Mouse (Mus musculus) neural tube, embryonic 12.5 days (tissue): ENCODE measurements around the gene Ubxn10. TPM values are rescaled to one million over a fixed set of nuclear protein-coding genes. Genes with fewer than 3 reads are reported as not detected.
A peak's percentile ranks its signal among the peaks of the same experiment; 100 is the strongest.

Experiments
- ATAC-seq: fragments of 200-750 bp; cut with Nextera tagmentation; 2 replicates; pipeline ENCODE4 v1.8.0; 2017; ENCODE audit warnings: low read depth, mild to moderate bottlenecking, moderate TSS enrichment, moderate library complexity; ENCODE audit not compliant: low FRiP score
- H3K27ac ChIP-seq: fragments of 300-500 bp; sonication (generic); 2 replicates; pipeline ENCODE4 v1.5.1; 2016
- H3K27me3 ChIP-seq: fragments of 300-500 bp; sonication (generic); replicated peaks from 2 replicates; pipeline ENCODE4 v1.6.1; 2016; ENCODE audit warnings: mild to moderate bottlenecking
- H3K36me3 ChIP-seq: fragments of 300-500 bp; sonication (generic); 2 replicates; pipeline ENCODE4 v1.6.1; 2016; ENCODE audit warnings: mild to moderate bottlenecking
- H3K4me1 ChIP-seq: fragments of 300-500 bp; sonication (generic); 2 replicates; pipeline ENCODE4 v1.6.1; 2016
- H3K4me2 ChIP-seq: fragments of 300-500 bp; sonication (generic); replicated peaks from 2 replicates; pipeline ENCODE4 v1.6.1; 2016; ENCODE audit warnings: mild to moderate bottlenecking
- H3K4me3 ChIP-seq: fragments of 300-500 bp; sonication (generic); 2 replicates; pipeline ENCODE4 v1.5.1; 2016
- H3K9ac ChIP-seq: fragments of 300-500 bp; sonication (generic); 2 replicates; pipeline ENCODE4 v1.6.1; 2016; ENCODE audit warnings: mild to moderate bottlenecking
- H3K9me3 ChIP-seq: fragments of 300-500 bp; sonication (generic); 2 replicates; pipeline ENCODE4 v1.6.1; 2016; ENCODE audit warnings: mild to moderate bottlenecking
- WGBS: fragments of 180-500 bp; shearing (Covaris S2); methylation state at CpG from one replicate; pipeline ENCODE4 v1.1.7; 2016; 5-methylcytosine and 5-hydroxymethylcytosine counted together
- polyA plus RNA-seq: library from polyadenylated mRNA; unstranded; fragments of >200 nt; fragmentation: Nextera tagmentation; extraction: Ambion mirVana; gene quantifications from 2 replicates; pipeline ENCODE4 v1.2.1, GENCODE M21; 2016

The Ubxn10 gene
- polyA plus RNA-seq, 1 experiment from 2014 or later, result 1.7 TPM

DNA sequence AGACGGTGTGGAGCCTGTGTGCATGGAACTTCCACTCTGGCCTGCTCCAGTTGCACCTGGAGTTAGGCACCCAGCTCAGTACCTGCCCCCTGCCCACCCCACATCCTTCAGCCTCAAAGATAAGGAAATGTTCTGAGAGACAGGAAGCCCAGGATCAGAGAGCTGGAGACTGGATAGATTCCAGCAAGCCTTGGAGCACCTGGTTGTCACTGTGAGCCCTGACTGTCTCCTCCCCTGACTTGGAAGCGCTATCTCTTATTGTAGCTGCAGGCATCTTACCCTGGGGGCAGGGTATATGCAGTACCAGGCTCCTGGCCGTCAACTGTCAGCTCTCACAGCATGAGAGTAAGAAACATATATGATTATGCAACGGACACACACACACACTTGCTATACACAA, 18.5 kb upstream of the Ubxn10 start:
- peaks cover 12% of the 10 kb centered on the region for H3K4me1 ChIP-seq
- H3K9me3 ChIP-seq, result no peaks in the 10 kb centered on the region
- no peak for ATAC-seq
- H3K4me2 ChIP-seq, result no peak overlapping the region
- no peaks in the 10 kb centered on the region for H3K36me3 ChIP-seq
- H3K27me3 ChIP-seq, result no peaks in the 10 kb centered on the region
- 84% methylated on average over 4 of the region's 4 CpGs for WGBS
- H3K4me3 ChIP-seq, result no peak overlapping the region
- H3K27ac ChIP-seq, result no peak overlapping the region
- no peak overlapping the region for H3K9ac ChIP-seq

DNA sequence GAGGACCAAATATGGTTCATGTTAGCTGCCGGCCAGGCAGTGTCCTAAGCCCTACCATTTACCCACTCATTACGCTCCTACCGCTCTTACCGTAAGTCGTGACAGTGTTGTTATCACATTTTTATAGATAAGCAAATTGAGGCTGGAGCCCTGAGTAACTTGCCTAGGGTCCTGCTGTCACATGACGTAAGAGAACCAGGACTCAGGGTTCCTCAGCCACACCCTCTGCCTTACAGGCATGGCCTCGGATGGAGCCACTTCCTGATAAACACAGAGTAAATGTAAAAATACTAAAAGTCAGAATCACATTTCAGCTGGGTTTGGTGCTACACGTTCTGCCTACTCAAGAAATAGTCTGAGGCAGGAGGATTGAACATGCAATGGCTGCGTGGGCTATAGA, 17.5 kb upstream of the Ubxn10 start:
- 89% methylated on average over 9 of the region's 9 CpGs for WGBS
- Histone ChIP-seq H3K4me3 (no peak overlapping the region), H3K36me3 (no peaks in the 10 kb centered on the region), H3K4me1 (peaks cover 12% of the 10 kb centered on the region), H3K4me2 (no peak overlapping the region), H3K27ac (no peak overlapping the region), H3K27me3 (no peaks in the 10 kb centered on the region), H3K9me3 (no peaks in the 10 kb centered on the region), H3K9ac (no peak overlapping the region)
- no peak for ATAC-seq

DNA sequence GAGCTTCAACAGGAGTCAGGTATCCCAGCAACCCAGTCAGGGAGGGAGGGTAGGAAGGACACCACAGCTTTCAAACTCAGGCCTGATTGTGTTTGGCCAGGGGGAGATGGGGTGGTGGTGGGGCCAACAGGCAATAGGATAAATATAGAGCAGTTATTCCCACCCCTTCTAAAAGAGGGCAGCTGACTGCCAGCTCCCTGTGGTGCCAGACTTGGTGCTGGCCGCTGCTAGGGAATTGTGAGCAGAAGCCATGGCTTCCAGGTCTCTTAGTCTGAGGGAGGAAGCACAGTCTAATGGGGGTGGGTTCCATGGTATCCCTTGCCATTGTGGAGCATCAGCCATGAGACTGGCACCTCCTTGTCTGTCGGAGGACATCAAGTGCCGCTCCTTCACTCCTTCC, 16.6 kb upstream of the Ubxn10 start:
- Histone ChIP-seq H3K4me1 (peaks cover 12% of the 10 kb centered on the region), H3K36me3 (no peaks in the 10 kb centered on the region), H3K9ac (no peak overlapping the region), H3K27me3 (no peaks in the 10 kb centered on the region), H3K4me3 (no peak overlapping the region), H3K9me3 (no peaks in the 10 kb centered on the region), H3K27ac (no peak overlapping the region), H3K4me2 (no peak overlapping the region)
- 91% methylated on average over 3 of the region's 3 CpGs for WGBS
- no peak for ATAC-seq

DNA sequence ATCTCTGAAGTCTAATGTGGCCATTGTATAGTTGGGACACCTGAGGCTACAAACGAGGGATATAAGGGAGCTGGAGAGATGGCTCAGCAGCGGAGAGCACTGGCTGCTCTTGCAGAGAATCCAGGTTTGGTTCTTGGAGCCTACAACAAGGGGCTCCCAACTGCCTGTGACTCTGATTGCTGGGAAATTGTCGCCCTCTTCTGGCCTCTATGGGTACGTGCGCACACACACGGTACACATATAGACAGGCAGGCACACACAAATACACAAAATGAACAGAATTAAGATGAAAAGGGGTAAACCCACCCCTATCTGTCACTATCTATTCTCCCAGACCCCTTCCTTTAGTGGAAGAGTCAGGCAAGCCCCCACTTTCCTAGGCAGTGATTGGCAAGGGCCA, 15.6 kb upstream of the Ubxn10 start:
- no peaks in the 10 kb centered on the region for H3K27me3 ChIP-seq
- no peaks in the 10 kb centered on the region for H3K36me3 ChIP-seq
- no peak for ATAC-seq
- 93% methylated on average over 6 of the region's 6 CpGs for WGBS
- H3K9me3 ChIP-seq, result no peaks in the 10 kb centered on the region
- H3K9ac ChIP-seq, result no peak overlapping the region
- no peak overlapping the region for H3K4me2 ChIP-seq
- peaks cover 18% of the 10 kb centered on the region for H3K4me1 ChIP-seq
- H3K4me3 ChIP-seq, result no peak overlapping the region
- no peak overlapping the region for H3K27ac ChIP-seq

DNA sequence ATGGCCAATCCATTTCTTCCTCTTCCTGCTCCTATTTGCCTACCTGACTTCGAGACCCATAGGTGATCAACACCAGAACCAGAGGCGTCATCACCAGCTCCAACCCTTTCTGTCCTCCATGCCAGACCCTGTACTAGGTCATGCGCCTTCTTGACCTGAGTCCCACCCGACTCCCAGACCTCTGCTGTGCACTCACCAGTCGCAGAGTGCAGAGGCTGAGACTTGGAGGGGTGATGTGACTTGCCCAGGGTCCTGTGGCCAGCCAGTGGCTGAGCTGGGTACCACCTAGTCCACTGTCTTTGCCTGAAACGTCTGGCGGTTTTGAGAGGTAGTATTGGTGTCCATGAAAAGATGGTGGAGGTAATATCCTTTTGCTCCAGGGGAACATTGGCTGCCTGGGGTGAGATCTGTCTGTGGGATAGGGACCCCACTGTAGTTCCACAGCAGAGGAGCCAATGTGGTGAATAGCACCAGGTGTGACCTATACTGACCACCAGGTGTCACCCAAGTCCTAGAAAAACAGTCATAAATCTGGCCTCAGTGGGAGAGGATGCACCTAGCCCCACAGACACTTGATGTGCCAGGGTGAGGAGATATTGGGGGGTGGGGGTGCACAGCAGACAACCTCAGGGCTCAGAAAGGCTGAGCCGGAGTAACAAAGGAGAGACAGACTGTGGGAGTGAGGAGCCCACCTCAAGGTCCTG, 11.6 kb upstream of the Ubxn10 start:
- H3K4me3 ChIP-seq, result no peak overlapping the region
- 60% methylated on average over 8 of the region's 8 CpGs for WGBS
- ATAC-seq, result peak; percentile 44; the same call in 1 of the 2 replicates
- H3K27ac ChIP-seq, result no peak overlapping the region
- H3K4me1 ChIP-seq, result peaks cover 7% of the 10 kb centered on the region; the same call in 1 of the 2 replicates
- H3K36me3 ChIP-seq, result no peaks in the 10 kb centered on the region
- no peaks in the 10 kb centered on the region for H3K9me3 ChIP-seq
- H3K9ac ChIP-seq, result no peak overlapping the region
- no peak overlapping the region for H3K4me2 ChIP-seq
- H3K27me3 ChIP-seq, result no peaks in the 10 kb centered on the region

DNA sequence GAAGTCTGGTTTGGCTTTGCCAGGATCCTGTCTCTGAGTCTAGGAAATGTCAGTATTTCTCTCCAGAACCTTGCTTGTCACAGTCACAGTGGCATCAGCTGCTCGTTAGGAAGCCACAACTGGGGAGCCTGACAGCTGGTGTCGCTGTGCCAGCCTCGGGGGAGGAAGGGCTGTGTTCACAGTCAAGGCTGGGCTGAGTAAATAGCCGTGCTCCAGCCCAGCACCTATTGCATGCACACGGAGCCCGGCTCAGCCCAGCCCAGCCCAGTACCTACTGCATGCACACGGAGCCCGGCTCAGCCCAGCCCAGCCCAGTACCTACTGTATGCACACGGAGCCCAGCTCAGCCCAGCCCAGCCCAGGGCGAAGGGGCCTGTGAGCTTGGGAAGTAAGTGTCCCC, 10.9 kb upstream of the Ubxn10 start:
- Histone ChIP-seq H3K4me3 (no peak overlapping the region), H3K9ac (no peak overlapping the region), H3K4me2 (no peak overlapping the region), H3K4me1 (peaks cover 7% of the 10 kb centered on the region; the same call in 1 of the 2 replicates), H3K27me3 (no peaks in the 10 kb centered on the region), H3K36me3 (no peaks in the 10 kb centered on the region), H3K9me3 (no peaks in the 10 kb centered on the region), H3K27ac (no peak overlapping the region)
- peak; percentile 76 for ATAC-seq
- 62% methylated on average over 10 of the region's 10 CpGs for WGBS

DNA sequence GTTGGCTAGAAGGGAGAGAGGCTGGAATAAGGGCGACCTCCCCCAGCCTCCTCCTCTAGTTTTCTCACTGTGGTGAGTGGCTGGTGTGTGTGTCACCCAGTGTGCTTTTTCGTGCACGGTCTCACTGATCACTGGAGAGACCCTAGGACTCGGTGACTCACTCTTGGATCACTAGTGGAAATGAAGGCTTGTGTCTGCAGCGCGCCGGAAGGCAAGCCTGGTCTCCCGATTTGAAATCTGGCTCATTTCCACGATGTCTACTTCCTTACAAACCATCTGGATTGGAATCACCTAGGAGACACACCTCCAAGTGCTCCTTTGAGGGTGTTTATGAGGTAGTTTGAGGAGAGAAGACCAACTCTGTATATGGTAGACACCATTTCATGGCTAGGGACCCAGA, 9.9 kb upstream of the Ubxn10 start:
- no peak for ATAC-seq
- no peak overlapping the region for H3K4me2 ChIP-seq
- H3K4me3 ChIP-seq, result no peak overlapping the region
- peaks cover 7% of the 10 kb centered on the region; the same call in 1 of the 2 replicates for H3K4me1 ChIP-seq
- H3K9ac ChIP-seq, result no peak overlapping the region
- no peaks in the 10 kb centered on the region for H3K36me3 ChIP-seq
- WGBS, result 89% methylated on average over 9 of the region's 9 CpGs
- no peaks in the 10 kb centered on the region for H3K27me3 ChIP-seq
- H3K27ac ChIP-seq, result no peak overlapping the region
- no peaks in the 10 kb centered on the region for H3K9me3 ChIP-seq

DNA sequence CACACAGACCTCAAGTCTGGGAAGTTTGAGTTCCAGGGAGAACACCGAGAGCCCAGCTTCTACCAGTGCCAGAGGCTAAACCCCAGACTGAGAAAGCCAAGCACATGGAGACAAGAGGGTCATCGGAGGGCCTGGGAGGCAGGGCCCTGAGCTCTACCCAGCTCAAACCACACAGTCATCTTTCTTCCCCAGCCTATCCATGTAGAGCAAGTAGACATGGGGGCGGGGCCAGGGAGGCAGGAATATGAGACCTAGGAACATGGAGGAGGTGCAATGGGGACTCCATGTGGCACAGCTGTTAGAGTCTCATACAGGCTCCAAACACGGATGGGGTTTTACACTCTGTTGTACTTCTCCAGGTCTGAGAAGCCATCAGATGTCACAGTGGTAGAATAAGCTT, 8.9 kb upstream of the Ubxn10 start:
- no peaks in the 10 kb centered on the region for H3K27me3 ChIP-seq
- no peak for ATAC-seq
- H3K27ac ChIP-seq, result no peak overlapping the region
- no peak overlapping the region for H3K4me3 ChIP-seq
- H3K4me2 ChIP-seq, result no peak overlapping the region
- no peaks in the 10 kb centered on the region for H3K9me3 ChIP-seq
- H3K4me1 ChIP-seq, result peaks cover 7% of the 10 kb centered on the region; the same call in 1 of the 2 replicates
- H3K9ac ChIP-seq, result no peak overlapping the region
- no peaks in the 10 kb centered on the region for H3K36me3 ChIP-seq
- WGBS, result 74% methylated on average over 4 of the region's 4 CpGs

DNA sequence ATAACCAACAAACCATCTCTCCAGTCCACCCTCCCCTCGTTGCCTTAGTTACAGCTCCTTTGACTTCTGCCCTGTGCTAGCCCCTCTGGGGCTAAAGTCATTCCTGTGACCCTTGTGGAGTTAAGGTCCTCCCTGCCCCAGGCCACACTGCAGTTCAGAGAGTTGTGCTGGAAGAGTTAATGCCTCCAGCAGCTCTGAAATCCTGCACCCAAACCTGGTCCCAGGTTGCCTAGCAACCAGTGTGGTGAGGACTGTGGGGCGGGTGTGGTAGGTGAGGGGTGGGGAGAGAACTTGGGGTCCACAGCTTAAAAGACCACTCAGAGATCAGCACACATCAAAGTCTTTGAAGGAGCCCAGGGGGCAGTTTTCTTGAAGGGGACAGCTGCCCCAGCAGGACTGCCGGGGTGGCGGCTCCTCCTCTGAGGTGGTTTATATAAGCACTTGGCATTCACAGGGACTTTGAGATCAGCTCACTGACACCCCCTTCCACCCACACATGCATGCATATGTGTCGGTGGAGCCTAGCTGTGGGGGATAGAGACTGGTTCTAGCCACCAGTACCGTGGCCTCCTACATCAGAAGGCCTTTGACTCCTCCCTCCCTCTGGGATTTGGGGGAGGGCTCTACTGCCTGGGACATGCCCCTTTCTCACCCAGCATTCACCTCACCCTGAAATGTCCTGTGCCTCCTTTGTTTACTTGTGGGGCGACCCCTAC, 2.3 kb upstream of the Ubxn10 start:
- H3K4me3 ChIP-seq, result no peak overlapping the region
- WGBS, result 10% methylated on average over 7 of the region's 7 CpGs
- no peak for ATAC-seq

DNA sequence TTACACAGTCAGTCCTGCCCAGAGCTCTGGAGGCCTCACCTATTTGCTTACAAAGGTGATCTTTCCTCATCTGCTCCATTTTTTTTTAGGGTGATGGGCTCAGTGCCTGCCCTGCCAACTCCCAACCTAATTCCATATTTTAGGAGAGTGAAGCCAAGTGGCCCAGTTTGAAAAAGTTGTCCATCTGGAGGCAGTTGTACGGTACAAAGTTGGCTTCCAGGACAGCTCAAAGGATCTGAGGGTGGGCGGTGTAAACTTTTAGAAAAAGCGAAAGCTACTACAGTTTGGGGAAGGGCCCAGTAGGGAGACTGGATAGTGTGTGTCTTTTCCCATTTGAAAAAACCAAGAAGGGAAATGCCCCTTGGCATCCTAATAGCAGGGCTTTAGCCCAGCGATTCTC, 2.1 kb downstream of the Ubxn10 start:
- Histone ChIP-seq H3K9ac (no peak overlapping the region), H3K36me3 (no peaks in the 10 kb centered on the region), H3K4me2 (no peak overlapping the region), H3K9me3 (no peaks in the 10 kb centered on the region), H3K27me3 (no peaks in the 10 kb centered on the region), H3K27ac (no peak overlapping the region), H3K4me3 (no peak overlapping the region), H3K4me1 (peaks cover 20% of the 10 kb centered on the region)
- ATAC-seq, result no peak
- WGBS, result 94% methylated on average over 4 of the region's 4 CpGs

More for the DNA sequence above, 2.3 kb upstream of the Ubxn10 start:
- H3K27ac ChIP-seq, result no peak overlapping the region
- H3K36me3 ChIP-seq, result no peaks in the 10 kb centered on the region
- H3K4me2 ChIP-seq, result no peak overlapping the region
- H3K4me1 ChIP-seq, result peaks cover 20% of the 10 kb centered on the region
- H3K9ac ChIP-seq, result no peak overlapping the region
- no peaks in the 10 kb centered on the region for H3K9me3 ChIP-seq
- H3K27me3 ChIP-seq, result no peaks in the 10 kb centered on the region

DNA sequence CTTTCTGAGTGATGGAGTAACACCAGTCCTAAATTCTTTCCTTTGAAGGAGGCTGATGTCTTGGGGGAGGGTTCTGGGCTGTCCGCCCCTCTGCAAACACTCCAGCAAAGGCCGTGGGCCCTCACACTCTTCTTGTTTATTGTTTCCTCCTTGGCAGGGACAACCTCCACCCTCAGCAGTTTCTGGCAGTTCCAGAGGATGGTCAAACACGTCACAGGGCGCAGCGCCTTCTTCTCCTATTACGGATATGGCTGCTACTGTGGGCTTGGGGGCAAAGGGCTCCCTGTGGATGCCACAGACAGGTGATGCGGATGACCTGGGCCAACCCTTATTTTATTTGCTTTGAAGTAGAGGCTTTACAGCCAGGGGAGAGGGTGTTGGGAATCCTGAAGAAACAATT, 2.9 kb downstream of the Ubxn10 start:
- H3K36me3 ChIP-seq, result no peaks in the 10 kb centered on the region
- no peak overlapping the region for H3K4me2 ChIP-seq
- H3K9ac ChIP-seq, result no peak overlapping the region
- 65% methylated on average over 7 of the region's 7 CpGs for WGBS
- H3K4me3 ChIP-seq, result no peak overlapping the region
- no peak for ATAC-seq
- no peaks in the 10 kb centered on the region for H3K27me3 ChIP-seq
- H3K4me1 ChIP-seq, result peaks cover 15% of the 10 kb centered on the region
- no peak overlapping the region for H3K27ac ChIP-seq
- H3K9me3 ChIP-seq, result no peaks in the 10 kb centered on the region

DNA sequence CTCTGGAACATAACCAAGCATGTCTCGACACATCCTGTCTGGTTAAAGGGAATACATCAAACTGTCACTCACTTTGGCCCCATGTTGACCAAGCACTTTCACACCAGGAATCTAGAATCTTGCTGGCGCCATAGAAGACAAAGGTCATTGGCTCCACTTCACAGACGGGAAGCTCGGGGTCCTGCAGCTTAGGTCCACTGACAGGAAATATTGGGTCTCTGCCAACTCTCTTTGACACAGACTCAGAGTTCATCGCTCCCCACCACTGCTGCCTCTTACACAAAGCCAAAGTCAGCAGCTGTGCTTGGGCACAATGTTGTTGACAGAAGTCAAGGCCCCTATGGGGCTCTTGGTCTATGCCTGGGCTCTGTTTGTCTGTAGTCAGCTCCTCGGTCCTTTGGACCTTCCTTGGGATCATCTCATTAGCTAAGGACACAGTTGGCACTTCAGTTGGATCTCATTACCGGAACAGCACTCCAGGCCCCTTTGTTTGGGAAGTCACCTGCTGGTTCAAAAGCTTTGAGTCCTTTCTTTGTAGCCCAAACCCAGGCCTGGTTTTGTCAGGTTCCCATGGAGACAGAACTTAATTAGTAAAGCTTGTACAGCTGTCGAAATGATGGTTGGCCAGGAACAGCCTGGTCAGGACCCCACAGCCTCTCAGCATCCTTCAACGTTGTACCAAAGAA, 7.8 kb downstream of the Ubxn10 start:
- no peak for ATAC-seq
- Histone ChIP-seq H3K4me3 (no peak overlapping the region), H3K4me1 (peaks cover 12% of the 10 kb centered on the region), H3K9ac (no peak overlapping the region), H3K4me2 (no peak overlapping the region), H3K27ac (no peak overlapping the region), H3K36me3 (no peaks in the 10 kb centered on the region), H3K27me3 (no peaks in the 10 kb centered on the region), H3K9me3 (no peaks in the 10 kb centered on the region)
- 30% methylated on average over 9 of the region's 9 CpGs for WGBS
